Comparison of ENCODE assay signal across 20 mouse cellular contexts in genomic region chr7:123361229-123361980, GRCm38 (mm10). TPM values are rescaled to one million over a fixed set of nuclear protein-coding genes. Genes with fewer than 3 reads are reported as not detected.
DNase-seq lines count a peak whose midpoint lies in the region; ATAC-seq and TF ChIP-seq lines count a peak whose summit lies in the region.
"Had no signal": no experiment of that assay in that cellular context is flagged by ENCODE, and none has a peak within 500 bp of the region (broad histone marks: within the 10 kb centered on the region; RNA-seq: fewer than 3 reads in every experiment).

No protein-coding gene starts in this region.

- H3K4me1 ChIP-seq in liver, embryonic 12.5 days, result peaks cover 91% of the 10 kb centered on the region
- peaks cover 31 to 96% of the 10 kb centered on the region in 2 experiments for H3K4me1 ChIP-seq in CH12.LX (ENCODE audit: control insufficient read depth in 1 of 2, insufficient read depth in 2 of 2)

- H3K27ac ChIP-seq in liver, embryonic 12.5 days, result 0 out of 2 replicates have a peak overlapping the region, but pooled peaks have one; percentile 4
- peak overlapping the region; percentile 72 for H3K27ac ChIP-seq in CH12.LX (ENCODE audit: insufficient read depth, low read depth)
- H3K27ac ChIP-seq: embryonic facial prominence, embryonic 10.5 days; embryonic facial prominence, embryonic 12.5 days; forebrain, embryonic 13.5 days; forebrain, embryonic 15.5 days had no signal

- no peak for DNase-seq in liver
- peak; percentile 71 for DNase-seq in CH12.LX (ENCODE audit: extremely low read depth)
- DNase-seq in layer of hippocampus, adult 9-10 months (ENCODE audit: low spot score), result no peak
- no peak for DNase-seq in frontal cortex, adult 2 months (ENCODE audit: extremely low spot score in 1 of 2, low spot score in 1 of 2)
- DNase-seq: adrenal gland, adult 2 months; adrenal gland, postnatal 10 days; adrenal gland, postnatal 25 days; B cell, adult 2 months; cerebellum, adult 11-12 months; cerebellum, adult 2 months; cerebellum, adult 9-10 months; cerebellum, postnatal 10 days; cerebellum, postnatal 25 days; forebrain, postnatal 0 days had no signal

- dilution Hi-C loops in CH12.LX (cut with MboI; ENCODE audit: extremely low pct_ligation_motif_present, extremely low pct_unique_long_range_greater_than_20kb, low sequenced_read_pairs), result no loop called here

- H3K4me2 ChIP-seq in liver, embryonic 12.5 days, result no peak overlapping the region
- peak overlapping the region; percentile 35 for H3K4me2 ChIP-seq in CH12.LX (ENCODE audit: insufficient read depth, low read depth, poor library complexity, severe bottlenecking)
- H3K4me2 ChIP-seq: embryonic facial prominence, embryonic 12.5 days; forebrain, embryonic 13.5 days; forebrain, embryonic 15.5 days had no signal

- H3K27me3 ChIP-seq in liver, embryonic 12.5 days (replicated peaks), result no peaks in the 10 kb centered on the region
- H3K27me3 ChIP-seq in CH12.LX (replicated peaks), result no peaks in the 10 kb centered on the region
- H3K27me3 ChIP-seq: embryonic facial prominence, embryonic 12.5 days; forebrain, embryonic 13.5 days; forebrain, embryonic 15.5 days had no signal

- no peak for TF ChIP-seq RAD21 in CH12.LX (IDR thresholded peaks at IDR 0.05; ENCODE audit: low read depth, low read length)

- H3K79me2 ChIP-seq in CH12.LX (replicated peaks; ENCODE audit: control insufficient read depth, extremely low read depth, insufficient read depth, poor library complexity, severe bottlenecking), result peaks cover 45% of the 10 kb centered on the region

- H3K4me3 ChIP-seq in liver, embryonic 12.5 days, result no peak overlapping the region
- no peak overlapping the region for H3K4me3 ChIP-seq in CH12.LX (replicated peaks in 1 of 3; ENCODE audit: low read depth in 2 of 3, low read length in 2 of 3, poor library complexity in 1 of 3)
- H3K4me3 ChIP-seq: embryonic facial prominence, embryonic 10.5 days; embryonic facial prominence, embryonic 12.5 days; forebrain, embryonic 13.5 days; forebrain, embryonic 15.5 days had no signal

- 84% methylated on average over 7 of the region's 7 CpGs for WGBS in liver, embryonic 12.5 days (ENCODE audit: insufficient replicate concordance)

- TF ChIP-seq CTCF in CH12.LX (conservative IDR thresholded peaks at IDR 0.05 in 1 of 2, IDR thresholded peaks at IDR 0.05 in 1 of 2; ENCODE audit: low read depth in 2 of 2, low read length in 2 of 2), result no peak

- TF ChIP-seq EP300 in CH12.LX (IDR thresholded peaks at IDR 0.05; ENCODE audit: low read length), result peak; percentile 41; the same call in 1 of the 2 replicates

- ATAC-seq in liver, embryonic 12.5 days, result no peak
- ATAC-seq: CD4-positive, CD25-positive, alpha-beta regulatory T cell, adult 4 months; forebrain, embryonic 13.5 days; forebrain, embryonic 15.5 days; forebrain, postnatal 0 days had no signal

- TF ChIP-seq POLR2A in CH12.LX (IDR thresholded peaks at IDR 0.05; ENCODE audit: low read depth, low read length), result no peak

- in situ Hi-C loops in CH12.LX (cut with MboI; ENCODE audit: low pct_ligation_motif_present, low pct_unique_long_range_greater_than_20kb, low sequenced_read_pairs), result no loop called here

- no peak overlapping the region for H3K9ac ChIP-seq in liver, embryonic 12.5 days
- H3K9ac ChIP-seq in CH12.LX (ENCODE audit: insufficient read depth, low read depth), result 0 out of 2 replicates have a peak overlapping the region, but pooled peaks have one; percentile 1
- H3K9ac ChIP-seq: embryonic facial prominence, embryonic 12.5 days; forebrain, embryonic 13.5 days; forebrain, embryonic 15.5 days; forebrain, postnatal 0 days had no signal

- H3K9me3 ChIP-seq in liver, embryonic 12.5 days (replicated peaks), result no peaks in the 10 kb centered on the region
- peaks cover 5% of the 10 kb centered on the region for H3K9me3 ChIP-seq in CH12.LX (replicated peaks; ENCODE audit: low read length)
- H3K9me3 ChIP-seq: embryonic facial prominence, embryonic 10.5 days; embryonic facial prominence, embryonic 12.5 days; forebrain, embryonic 13.5 days; forebrain, embryonic 15.5 days had no signal

- H3K36me3 ChIP-seq in liver, embryonic 12.5 days, result peaks cover 38% of the 10 kb centered on the region
- peaks cover 0 to 56% of the 10 kb centered on the region in 2 experiments for H3K36me3 ChIP-seq in CH12.LX (replicated peaks in 1 of 2; ENCODE audit: control insufficient read depth in 1 of 2, insufficient read depth in 1 of 2, low read length in 1 of 2)
- H3K36me3 ChIP-seq: embryonic facial prominence, embryonic 12.5 days; forebrain, embryonic 15.5 days had no signal

TF ChIP-seq in CH12.LX, 34 proteins besides CTCF, POLR2A, EP300 and RAD21:
- TF ChIP-seq MEF2A (IDR thresholded peaks at IDR 0.05; ENCODE audit: borderline replicate concordance, low read depth, low read length) (peak; percentile 39; the same call in 1 of the 2 replicates), ETS1 (conservative IDR thresholded peaks at IDR 0.05; ENCODE audit: low read depth, low read length) (peak; percentile 60), TCF12 (IDR thresholded peaks at IDR 0.05; ENCODE audit: low read depth, low read length) (peak; percentile 38; the same call in 1 of the 2 replicates), JUND (conservative IDR thresholded peaks at IDR 0.05; ENCODE audit: low read depth, low read length) (no peak), IRF4 (IDR thresholded peaks at IDR 0.05; ENCODE audit: low read depth, low read length) (peak; percentile 57; the same call in 1 of the 2 replicates), BHLHE40 (IDR thresholded peaks at IDR 0.05; ENCODE audit: low read depth, low read length) (peak; percentile 53), CHD2 (IDR thresholded peaks at IDR 0.05; ENCODE audit: low read length) (peak; percentile 50), SIN3A (IDR thresholded peaks at IDR 0.05; ENCODE audit: low read length) (no peak; the same call in 1 of the 2 replicates), MAX (IDR thresholded peaks at IDR 0.05; ENCODE audit: low read length) (0 out of 2 replicates have a peak, but pooled peaks have one; percentile 17), RCOR1 (conservative IDR thresholded peaks at IDR 0.05; ENCODE audit: low read depth, low read length) (no peak)
TF ChIP-seq in CH12.LX: peak in this region for 7.

RNA-seq across cellular contexts. Expression of gene Lcmt1, which starts 8.2 kb away (rescaled TPM):
- 33.4 and 34.4 TPM in 2 replicates for polyA plus RNA-seq in liver, embryonic 12.5 days (2016; fragmentation: Nextera tagmentation; extraction: Ambion mirVana)
- total RNA-seq in CH12.LX (2012; rRNA removed) (26.4 and 27.6 TPM in 2 replicates), CH12.LX (2014; rRNA removed) (34.8 and 38.0 TPM in 2 replicates)
- polyA plus RNA-seq in CH12.LX (2012; ENCODE audit: insufficient read length, low read depth), result 26.4 and 28.6 TPM in 2 replicates
- 87.9 and 89.4 TPM in 2 replicates for polyA plus RNA-seq in frontal cortex, adult 2 months (2012; rRNA removed)

RNA-seq across cellular contexts. Expression of gene Arhgap17, which starts 8.3 kb away (rescaled TPM):
- polyA plus RNA-seq in liver, embryonic 12.5 days (2016; fragmentation: Nextera tagmentation; extraction: Ambion mirVana), result 16.7 TPM in 2 replicates
- 5.8 and 6.7 TPM in 2 replicates for total RNA-seq in CH12.LX (2012; rRNA removed)
- total RNA-seq in CH12.LX (2014; rRNA removed), result 6.3 and 7.4 TPM in 2 replicates
- 43.7 and 56.1 TPM in 2 replicates for polyA plus RNA-seq in CH12.LX (2012; ENCODE audit: insufficient read length, low read depth)
- polyA plus RNA-seq in frontal cortex, adult 2 months (2012; rRNA removed), result 16.4 and 20.4 TPM in 2 replicates
